Mouse (Mus musculus): ENCODE measurements around the gene Arhgef28. TPM values are rescaled to one million over a fixed set of nuclear protein-coding genes. Genes with fewer than 3 reads are reported as not detected.

Gene Arhgef28
- total and polyA plus RNA-seq, 3 experiments = not detected

- Histone ChIP-seq H3K79me2 (ENCODE audit: control insufficient read depth, insufficient read depth, low read length, poor library complexity) (no peaks in the 10 kb centered on the region), H3K4me1 (ENCODE audit: control insufficient read depth in 1 of 2, insufficient read depth in 2 of 2, low read length in 2 of 2) (no peaks in the 10 kb centered on the region), H3K36me3 (ENCODE audit: control insufficient read depth in 1 of 2, insufficient read depth in 2 of 2, low read length in 2 of 2) (no peaks in the 10 kb centered on the region), H3K9ac (ENCODE audit: control insufficient read depth, low read depth, low read length, poor library complexity, severe bottlenecking) (no peak overlapping the region), H3K4me3 (ENCODE audit: control insufficient read depth in 1 of 2, insufficient read depth in 1 of 2, low read depth in 2 of 2, low read length in 2 of 2) (no peak overlapping the region), H3K9me3 (replicated peaks; ENCODE audit: insufficient read depth, low read length) (no peaks in the 10 kb centered on the region), H3K27ac (ENCODE audit: control insufficient read depth, low read depth, low read length) (no peak overlapping the region), H3K27me3 (ENCODE audit: control insufficient read depth in 1 of 2, insufficient read depth in 2 of 2, low read length in 2 of 2) (no peaks in the 10 kb centered on the region)
- DNase-seq (ENCODE audit: low read depth, low spot score) = no peak
- TF ChIP-seq ZMIZ1 (IDR thresholded peaks at IDR 0.05; ENCODE audit: low read depth, low read length) (no peak), USF1 (IDR thresholded peaks at IDR 0.05; ENCODE audit: low read depth, low read length) (no peak), GATA1 (IDR thresholded peaks at IDR 0.05; ENCODE audit: low read depth, low read length) (no peak), ZC3H11A (IDR thresholded peaks at IDR 0.05; ENCODE audit: low read depth, low read length) (no peak), POLR2AphosphoS2 (IDR thresholded peaks at IDR 0.05; ENCODE audit: low read length) (no peak), UBTF (IDR thresholded peaks at IDR 0.05; ENCODE audit: borderline replicate concordance, insufficient read depth, low read depth, low read length) (no peak), MXI1 (IDR thresholded peaks at IDR 0.05; ENCODE audit: low read depth, low read length) (no peak), TAL1 (IDR thresholded peaks at IDR 0.05; ENCODE audit: low read length) (no peak), E2F4 (IDR thresholded peaks at IDR 0.05; ENCODE audit: borderline replicate concordance, low read depth, low read length) (no peak), ELF1 (IDR thresholded peaks at IDR 0.05; ENCODE audit: low read depth, low read length) (no peak), POLR2AphosphoS5 (IDR thresholded peaks at IDR 0.05; ENCODE audit: borderline replicate concordance, low read depth, low read length) (no peak), NELFE (IDR thresholded peaks at IDR 0.05; ENCODE audit: low read depth, low read length) (no peak), GABPA (IDR thresholded peaks at IDR 0.05; ENCODE audit: low read depth, low read length) (no peak), SIN3A (IDR thresholded peaks at IDR 0.05; ENCODE audit: low read length) (no peak), NRF1 (IDR thresholded peaks at IDR 0.05; ENCODE audit: insufficient read depth, low read depth, low read length, poor library complexity, severe bottlenecking) (no peak), CHD1 (IDR thresholded peaks at IDR 0.05; ENCODE audit: low read depth, low read length) (no peak), MAX (IDR thresholded peaks at IDR 0.05; ENCODE audit: low read length) (no peak), KAT2A (conservative IDR thresholded peaks at IDR 0.05; ENCODE audit: low read depth, low read length) (no peak)
Observed at GRCm38 (mm10) chr13:98156656-98157055, 49.6 kb downstream of the Arhgef28 start.

GRCm38 (mm10) chr13:98152759-98153158, 53.5 kb downstream of the Arhgef28 start:
- Histone ChIP-seq H3K4me3 (ENCODE audit: control insufficient read depth in 1 of 2, insufficient read depth in 1 of 2, low read depth in 2 of 2, low read length in 2 of 2) (no peak overlapping the region), H3K27ac (ENCODE audit: control insufficient read depth, low read depth, low read length) (no peak overlapping the region), H3K9ac (ENCODE audit: control insufficient read depth, low read depth, low read length, poor library complexity, severe bottlenecking) (no peak overlapping the region), H3K4me1 (ENCODE audit: control insufficient read depth in 1 of 2, insufficient read depth in 2 of 2, low read length in 2 of 2) (no peaks in the 10 kb centered on the region), H3K79me2 (ENCODE audit: control insufficient read depth, insufficient read depth, low read length, poor library complexity) (no peaks in the 10 kb centered on the region), H3K36me3 (ENCODE audit: control insufficient read depth in 1 of 2, insufficient read depth in 2 of 2, low read length in 2 of 2) (no peaks in the 10 kb centered on the region), H3K9me3 (replicated peaks; ENCODE audit: insufficient read depth, low read length) (no peaks in the 10 kb centered on the region), H3K27me3 (ENCODE audit: control insufficient read depth in 1 of 2, insufficient read depth in 2 of 2, low read length in 2 of 2) (no peaks in the 10 kb centered on the region)
- no peak for TF ChIP-seq USF2 (IDR thresholded peaks at IDR 0.05; ENCODE audit: borderline replicate concordance in 1 of 2, insufficient read depth in 1 of 2, low read depth in 1 of 2, low read length in 2 of 2)
- no peak for DNase-seq (ENCODE audit: low read depth, low spot score)
